Mouse (Mus musculus) forebrain, postnatal 0 days (tissue): ENCODE data around the gene Rnf146. TPM values are rescaled to one million over a fixed set of nuclear protein-coding genes. Genes with fewer than 3 reads are reported as not detected.
A peak's percentile ranks its signal among the peaks of the same experiment; 100 is the strongest.
"Not testable (repeated sequence)": the region's sequence is repeated elsewhere in the genome, so short reads cannot be mapped to it uniquely, and the experiment has no call there.

Experiments
- ATAC-seq: fragments of 200-750 bp; cut with Nextera tagmentation; 2 replicates; pipeline ENCODE4 v1.8.0; 2017; ENCODE audit warnings: mild to moderate bottlenecking, moderate library complexity
- DNase-seq: peaks from one replicate; pipeline ENCODE4 v3.0.0-alpha.2; 2015
- H3K27ac ChIP-seq: fragments of 300-500 bp; sonication (generic); 2 replicates; pipeline ENCODE4 v1.5.1; 2014; ENCODE audit warnings: low read depth, mild to moderate bottlenecking, antibody characterized with exemption, low read length, moderate library complexity, mixed read lengths
- H3K27me3 ChIP-seq: fragments of 300-500 bp; sonication (generic); 2 replicates; pipeline ENCODE4 v1.6.1; 2014; ENCODE audit warnings: mild to moderate bottlenecking, low read length, mixed read lengths; ENCODE audit not compliant: insufficient read depth
- H3K36me3 ChIP-seq: fragments of 300-500 bp; sonication (generic); 2 replicates; pipeline ENCODE4 v1.6.1; 2014; ENCODE audit warnings: mild to moderate bottlenecking, moderate library complexity; ENCODE audit not compliant: insufficient read depth
- H3K4me1 ChIP-seq: fragments of 300-500 bp; sonication (generic); 2 replicates; pipeline ENCODE4 v1.6.1; 2014; ENCODE audit warnings: antibody characterized with exemption; ENCODE audit not compliant: insufficient read depth
- H3K4me2 ChIP-seq: fragments of 300-500 bp; sonication (generic); 2 replicates; pipeline ENCODE4 v1.6.1; 2014; ENCODE audit warnings: low read depth, mild to moderate bottlenecking, moderate library complexity
- H3K4me3 ChIP-seq: fragments of 300-500 bp; sonication (generic); 2 replicates; pipeline ENCODE4 v1.5.1; 2014; ENCODE audit warnings: low read depth, low read length, mixed read lengths
- H3K9ac ChIP-seq: fragments of 300-500 bp; sonication (generic); 2 replicates; pipeline ENCODE4 v1.6.1; 2014; ENCODE audit warnings: mild to moderate bottlenecking
- H3K9me3 ChIP-seq: fragments of 300-500 bp; sonication (generic); 2 replicates; pipeline ENCODE4 v1.6.1; 2016; ENCODE audit warnings: low read length
- CTCF ChIP-seq: sonication (generic); IDR thresholded peaks from 2 replicates; pipeline ENCODE4 v1.5.1; 2016; ENCODE audit warnings: antibody characterized with exemption, control low read depth, low read depth
- WGBS: fragments of 180-500 bp; shearing (Covaris S2); extraction: QIAGEN DNeasy Blood & Tissue Kit; methylation state at CpG from one replicate; pipeline ENCODE4 v1.1.7; 2014; 5-methylcytosine and 5-hydroxymethylcytosine counted together
- polyA plus RNA-seq: library from polyadenylated mRNA; unstranded; fragments of >200 nt; fragmentation: Nextera tagmentation; extraction: Ambion mirVana; gene quantifications from 2 replicates; pipeline ENCODE4 v1.2.1, GENCODE M21; 2015
- total RNA-seq: library from RNA; depleted of rRNA; stranded (reverse); fragments of >200 nt; gene quantifications from 2 replicates; pipeline ENCODE4 v1.2.3, GENCODE M21; 2014; rRNA removed

Gene Rnf146
- total RNA-seq (68.9 and 79.4 TPM in 2 replicates), polyA plus RNA-seq (57.0 and 61.9 TPM in 2 replicates)

DNA sequence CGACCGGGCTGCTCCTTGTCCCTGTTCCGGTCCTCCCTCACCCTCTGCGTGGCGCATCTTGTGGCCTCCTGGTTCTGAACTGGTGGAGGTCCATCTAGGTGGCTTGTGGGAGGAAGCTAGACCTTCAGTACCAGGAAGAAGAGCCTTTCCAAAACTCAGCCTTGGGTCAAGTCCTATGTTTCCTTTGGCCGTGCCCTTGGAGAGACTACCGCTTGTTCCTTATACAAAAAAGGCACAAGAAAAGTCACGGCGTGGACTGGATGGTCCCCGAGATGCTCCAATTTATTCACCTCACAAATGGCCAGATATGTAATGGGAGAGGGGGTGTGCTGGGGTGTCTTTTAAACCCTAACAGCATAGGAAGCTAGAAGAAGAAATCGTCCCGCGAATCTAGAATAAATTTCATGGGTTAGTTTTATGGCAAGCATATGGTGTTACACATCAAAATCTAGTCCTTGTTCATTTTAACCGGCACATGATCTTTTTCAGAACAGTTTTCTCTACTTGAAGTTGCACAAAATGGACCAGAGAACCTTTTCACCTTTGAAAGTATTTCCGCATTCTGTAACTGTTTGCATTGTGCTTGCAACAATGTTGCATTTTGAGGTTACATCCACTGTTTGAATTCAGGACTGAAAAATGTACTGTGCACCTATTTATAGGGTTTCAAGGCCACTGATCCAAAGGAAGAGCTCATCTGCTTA, at the start of gene Rnf146:
Rnf146 (minus strand) TSS at position 246 of the 704 bp plus-strand sequence.
- Histone ChIP-seq H3K4me2 (peak within 1 kb of the TSS; percentile 81), H3K9me3 (no peaks in the 10 kb centered on the region), H3K4me3 (peak within 1 kb of the TSS; percentile 96), H3K9ac (peak within 1 kb of the TSS; percentile 96), H3K36me3 (no peaks in the 10 kb centered on the region), H3K27ac (peak within 1 kb of the TSS; percentile 99), H3K27me3 (no peaks in the 10 kb centered on the region), H3K4me1 (peaks cover 14% of the 10 kb centered on the region)
- WGBS, result 8% methylated on average over 15 of the region's 15 CpGs
- ATAC-seq, result no peak
- DNase-seq, result no peak
- no peak for TF ChIP-seq CTCF

DNA sequence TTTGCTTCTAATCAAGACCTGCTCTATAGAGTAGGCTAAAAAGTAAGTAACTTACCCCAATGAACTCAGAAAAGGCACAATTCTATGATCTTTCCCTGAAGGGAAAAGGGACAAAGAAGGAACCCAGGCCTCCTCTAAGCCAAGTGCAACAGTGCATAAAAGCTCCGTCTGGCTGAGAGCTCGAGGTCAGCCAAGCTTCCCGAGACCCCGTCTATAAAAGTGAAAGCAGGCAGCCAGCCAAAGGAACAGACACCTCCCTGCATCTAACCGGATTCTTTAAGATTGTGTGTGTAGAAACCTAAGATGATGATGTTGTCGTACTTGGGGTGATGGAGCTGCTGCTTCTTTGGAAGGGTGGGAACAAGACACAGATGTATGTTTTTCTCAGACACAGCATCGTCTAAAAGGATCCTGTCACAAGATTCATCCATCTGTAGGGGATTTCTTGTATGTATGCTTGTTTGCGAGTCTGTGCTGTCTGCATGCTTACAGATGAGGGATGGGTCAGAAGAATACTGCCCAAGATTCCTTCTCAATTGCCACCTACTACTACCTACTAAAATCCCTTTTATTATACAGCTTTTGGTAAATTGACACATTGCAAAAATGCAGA, 40.5 kb upstream of the Rnf146 start:
- Histone ChIP-seq H3K9ac (no peak overlapping the region), H3K4me3 (no peak overlapping the region), H3K27ac (no peak overlapping the region), H3K4me2 (no peak overlapping the region), H3K27me3 (no peaks in the 10 kb centered on the region), H3K9me3 (no peaks in the 10 kb centered on the region), H3K36me3 (no peaks in the 10 kb centered on the region), H3K4me1 (peaks cover 4% of the 10 kb centered on the region; the same call in 1 of the 2 replicates)
- TF ChIP-seq CTCF, result no peak
- DNase-seq (no peak), ATAC-seq (peak; percentile 32)
- 18% methylated on average over 8 of the region's 8 CpGs for WGBS

DNA sequence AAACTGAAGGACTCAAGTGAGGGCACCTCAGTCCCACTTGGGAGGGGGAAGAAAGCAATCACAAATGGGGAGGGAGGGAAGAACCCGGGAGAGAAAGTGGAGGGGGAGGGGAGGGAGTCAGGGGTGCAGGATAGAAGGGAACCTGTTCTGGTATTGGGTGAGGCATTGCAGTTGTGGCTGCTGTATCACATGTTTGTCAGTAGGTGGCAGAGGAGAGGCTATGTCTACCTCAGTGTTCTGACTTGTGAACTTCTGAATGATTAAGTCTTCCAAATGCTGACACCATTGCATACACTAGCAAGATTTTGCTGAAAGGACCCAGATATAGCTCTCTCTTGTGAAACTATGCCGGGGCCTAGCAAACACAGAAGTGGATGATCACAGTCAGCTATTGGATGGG, 32.6 kb upstream of the Rnf146 start:
- not testable (repeated sequence) for H3K36me3 ChIP-seq, H3K4me1 ChIP-seq, H3K4me2 ChIP-seq, DNase-seq, H3K9ac ChIP-seq, H3K9me3 ChIP-seq, H3K27ac ChIP-seq, H3K4me3 ChIP-seq, H3K27me3 ChIP-seq, ATAC-seq
- 72% methylated on average over 2 of the region's 2 CpGs for WGBS

DNA sequence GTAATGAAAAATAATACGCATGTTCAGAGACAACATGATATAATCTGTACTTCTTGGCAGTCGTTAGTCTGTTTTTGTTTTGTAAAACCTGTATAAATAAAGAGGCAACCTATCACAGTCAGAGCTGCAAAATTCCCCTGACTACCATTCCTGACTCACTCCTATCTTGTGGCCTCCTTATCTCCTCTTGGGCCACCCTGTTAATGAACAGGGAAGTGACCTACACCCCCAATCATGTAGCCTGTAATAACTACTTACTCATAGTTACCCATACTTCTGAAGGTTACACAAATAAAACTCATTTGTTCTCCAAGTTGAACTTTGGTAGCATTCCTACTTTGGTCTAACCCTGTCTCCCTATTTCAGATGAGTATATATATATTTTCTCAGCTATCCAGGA, 19.3 kb upstream of the Rnf146 start:
- no peaks in the 10 kb centered on the region for H3K27me3 ChIP-seq
- 81% methylated on average over 2 of the region's 2 CpGs for WGBS
- ATAC-seq, result no peak
- no peak overlapping the region for H3K27ac ChIP-seq
- no peak for DNase-seq
- no peaks in the 10 kb centered on the region for H3K9me3 ChIP-seq
- no peak overlapping the region for H3K4me3 ChIP-seq
- no peak overlapping the region for H3K4me2 ChIP-seq
- no peak overlapping the region for H3K9ac ChIP-seq
- H3K36me3 ChIP-seq, result no peaks in the 10 kb centered on the region
- H3K4me1 ChIP-seq, result no peaks in the 10 kb centered on the region
- TF ChIP-seq CTCF, result no peak

DNA sequence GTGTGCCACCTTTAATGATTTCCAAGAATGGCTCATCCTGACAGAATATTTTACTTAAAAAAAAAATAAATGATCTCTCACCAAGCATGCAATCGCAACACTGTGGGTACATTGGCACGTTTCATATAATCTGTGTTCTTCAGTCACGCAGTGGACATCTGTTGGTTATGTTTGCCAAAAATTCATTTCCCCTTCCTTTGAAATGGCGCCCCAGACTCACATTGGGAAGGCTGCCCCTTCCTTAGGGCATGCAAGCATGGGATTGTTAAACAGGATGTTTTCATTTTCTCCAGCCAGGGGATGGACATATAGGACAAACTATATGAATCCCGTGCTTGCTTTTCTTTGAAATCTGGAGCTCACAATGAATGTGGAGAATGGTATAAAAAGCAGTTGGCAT, 11.8 kb upstream of the Rnf146 start:
- H3K27me3 ChIP-seq, result no peaks in the 10 kb centered on the region
- H3K27ac ChIP-seq, result 0 out of 2 replicates have a peak overlapping the region, but pooled peaks have one; percentile 21
- no peak for TF ChIP-seq CTCF
- no peaks in the 10 kb centered on the region for H3K4me1 ChIP-seq
- H3K4me2 ChIP-seq, result no peak overlapping the region
- H3K9me3 ChIP-seq, result no peaks in the 10 kb centered on the region
- 57% methylated on average over 5 of the region's 5 CpGs for WGBS
- peak; percentile 59; the same call in 1 of the 2 replicates for ATAC-seq
- DNase-seq, result peak; percentile 58
- H3K4me3 ChIP-seq, result no peak overlapping the region
- H3K36me3 ChIP-seq, result no peaks in the 10 kb centered on the region
- H3K9ac ChIP-seq, result no peak overlapping the region

DNA sequence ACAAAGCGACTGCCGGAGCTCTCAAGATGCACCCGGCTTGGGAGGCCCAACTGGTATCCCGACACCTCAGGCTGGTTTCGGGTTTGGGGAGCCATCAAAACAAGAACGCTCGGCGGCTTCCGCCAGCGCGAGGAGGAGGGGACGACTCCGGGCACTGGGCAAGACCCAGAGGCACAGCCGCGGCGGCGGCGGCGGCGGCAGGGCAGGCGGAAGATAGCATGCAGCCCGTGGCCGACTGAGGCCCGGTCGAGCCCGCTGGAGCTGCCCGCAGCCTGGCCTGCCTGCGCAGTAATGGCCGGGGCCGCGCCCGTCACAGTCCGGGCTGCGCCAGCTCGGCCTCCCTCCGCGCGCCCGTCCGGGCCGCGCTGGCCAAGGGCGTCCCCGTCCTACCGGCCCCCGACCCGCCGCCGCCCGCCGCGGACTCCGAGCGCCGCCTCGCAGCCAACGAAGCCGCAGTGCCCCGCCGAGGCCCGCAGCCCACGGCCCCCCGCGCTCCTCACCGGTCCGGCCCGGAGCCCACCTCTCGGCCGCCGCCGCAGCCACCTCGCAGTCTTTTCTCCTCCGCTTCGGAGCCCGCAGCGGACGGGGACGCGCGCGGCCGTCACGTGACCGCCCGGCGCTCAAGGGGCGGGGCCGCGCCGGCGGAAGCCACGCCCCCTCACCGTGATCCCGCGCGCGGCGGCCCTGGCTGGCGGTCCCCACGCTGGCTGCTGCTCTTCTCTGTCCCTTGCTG, 612 bp downstream of the Rnf146 start:
- Histone ChIP-seq H3K4me3 (peak overlapping the region; percentile 96), H3K4me1 (peaks cover 14% of the 10 kb centered on the region), H3K9me3 (no peaks in the 10 kb centered on the region), H3K27ac (peak overlapping the region; percentile 99), H3K36me3 (no peaks in the 10 kb centered on the region), H3K9ac (peak overlapping the region; percentile 96), H3K4me2 (peak overlapping the region; percentile 81), H3K27me3 (no peaks in the 10 kb centered on the region)
- DNase-seq, result peak; percentile 93
- WGBS, result 2% methylated on average over 81 of the region's 100 CpGs
- ATAC-seq, result peak; percentile 94
- no peak for TF ChIP-seq CTCF

DNA sequence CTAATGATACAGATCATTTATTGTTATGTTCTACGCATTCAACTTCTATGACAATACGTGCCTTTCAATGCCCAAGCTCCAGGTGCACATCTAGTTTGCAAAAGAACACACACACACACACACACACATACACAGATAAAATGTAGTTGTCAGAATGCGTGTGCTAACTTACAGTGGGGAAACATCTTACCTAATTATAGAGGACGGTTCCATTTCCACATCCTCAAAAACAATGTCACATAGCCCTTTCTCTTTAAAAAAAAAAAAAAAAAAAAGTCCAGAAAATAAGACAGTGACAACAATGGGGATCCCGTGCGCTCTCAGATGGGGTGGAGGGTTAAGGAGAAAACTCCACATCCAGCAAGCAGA, 1.2 kb downstream of the Rnf146 start:
- Histone ChIP-seq H3K4me1 (peaks cover 14% of the 10 kb centered on the region), H3K4me2 (peak overlapping the region; percentile 81), H3K9ac (peak overlapping the region; percentile 96), H3K27ac (peak overlapping the region; percentile 99), H3K9me3 (no peaks in the 10 kb centered on the region), H3K27me3 (no peaks in the 10 kb centered on the region), H3K4me3 (peak overlapping the region; percentile 96), H3K36me3 (no peaks in the 10 kb centered on the region)
- no peak for TF ChIP-seq CTCF
- WGBS, result under 1% methylated on average over 6 of the region's 6 CpGs
- no peak for ATAC-seq
- DNase-seq, result peak; percentile 53
